Mouse (Mus musculus): ENCODE measurements around the gene Upk1b. TPM values are rescaled to one million over a fixed set of nuclear protein-coding genes. Genes with fewer than 3 reads are reported as not detected.
"Not testable (repeated sequence)": the region's sequence is repeated elsewhere in the genome, so short reads cannot be mapped to it uniquely, and the experiment has no call there.

The Upk1b gene
- 10 to 100 TPM in 1 of 2 experiments, 1 to 10 TPM in 1; 8.3 to 11.3 TPM for total RNA-seq (2021)

- DNase-seq: no peak
These were observed at the start of gene Upk1b for GRCm38 (mm10) chr16:38800091-38800490. TSS of gene Upk1b (minus strand) at chr16:38800328.

GRCm38 (mm10) chr16:38828649-38829048, 28.5 kb upstream of the Upk1b start, which contains the start of gene 4930435E12Rik:
TSS of gene 4930435E12Rik (minus strand) at chr16:38828749.
- DNase-seq: no peak

- DNase-seq: peak; percentile 85
These were observed 12.4 kb upstream of the Upk1b start for GRCm38 (mm10) chr16:38812521-38812920.

- no peak for DNase-seq
These were observed 10.1 kb upstream of the Upk1b start for GRCm38 (mm10) chr16:38810196-38810595.

GRCm38 (mm10) chr16:38807796-38808195, 7.7 kb upstream of the Upk1b start:
- DNase-seq: not testable (repeated sequence)

- DNase-seq: no peak
These were observed 1.1 kb downstream of the Upk1b start for GRCm38 (mm10) chr16:38798957-38799450.

- DNase-seq: peak; percentile 11
These were observed 7.0 kb downstream of the Upk1b start for GRCm38 (mm10) chr16:38793120-38793519.

GRCm38 (mm10) chr16:38789966-38790365, 10.2 kb downstream of the Upk1b start:
- DNase-seq: no peak

GRCm38 (mm10) chr16:38789016-38789415, 11.1 kb downstream of the Upk1b start:
- no peak for DNase-seq

GRCm38 (mm10) chr16:38785301-38785700, 14.8 kb downstream of the Upk1b start:
- DNase-seq: no peak

- no peak for DNase-seq
These were observed 17.5 kb downstream of the Upk1b start for GRCm38 (mm10) chr16:38782524-38783067.

GRCm38 (mm10) chr16:38781946-38782345, 18.2 kb downstream of the Upk1b start:
- DNase-seq: no peak

- no peak for DNase-seq
These were observed 19.1 kb downstream of the Upk1b start for GRCm38 (mm10) chr16:38780960-38781572.

- DNase-seq: no peak
These were observed 23.8 kb downstream of the Upk1b start for GRCm38 (mm10) chr16:38776342-38776741.

GRCm38 (mm10) chr16:38774964-38775746, 25.0 kb downstream of the Upk1b start:
- no peak for DNase-seq

- no peak for DNase-seq
These were observed 27.1 kb downstream of the Upk1b start for GRCm38 (mm10) chr16:38772906-38773496.

GRCm38 (mm10) chr16:38771145-38771544, 29.0 kb downstream of the Upk1b start:
- no peak for DNase-seq

- no peak for DNase-seq
These were observed 30.6 kb downstream of the Upk1b start for GRCm38 (mm10) chr16:38769529-38769928.

GRCm38 (mm10) chr16:38768386-38768785, 31.7 kb downstream of the Upk1b start:
- DNase-seq: no peak

- DNase-seq: no peak
These were observed 32.4 kb downstream of the Upk1b start for GRCm38 (mm10) chr16:38767761-38768160.

GRCm38 (mm10) chr16:38766671-38767070, 33.5 kb downstream of the Upk1b start:
- DNase-seq: no peak

- no peak for DNase-seq
These were observed 36.6 kb downstream of the Upk1b start for GRCm38 (mm10) chr16:38763508-38763907.

- no peak for DNase-seq
These were observed 37.7 kb downstream of the Upk1b start for GRCm38 (mm10) chr16:38762401-38762800.
